Mouse (Mus musculus): Measurements from ENCODE around the gene Uggt2.

DNA sequence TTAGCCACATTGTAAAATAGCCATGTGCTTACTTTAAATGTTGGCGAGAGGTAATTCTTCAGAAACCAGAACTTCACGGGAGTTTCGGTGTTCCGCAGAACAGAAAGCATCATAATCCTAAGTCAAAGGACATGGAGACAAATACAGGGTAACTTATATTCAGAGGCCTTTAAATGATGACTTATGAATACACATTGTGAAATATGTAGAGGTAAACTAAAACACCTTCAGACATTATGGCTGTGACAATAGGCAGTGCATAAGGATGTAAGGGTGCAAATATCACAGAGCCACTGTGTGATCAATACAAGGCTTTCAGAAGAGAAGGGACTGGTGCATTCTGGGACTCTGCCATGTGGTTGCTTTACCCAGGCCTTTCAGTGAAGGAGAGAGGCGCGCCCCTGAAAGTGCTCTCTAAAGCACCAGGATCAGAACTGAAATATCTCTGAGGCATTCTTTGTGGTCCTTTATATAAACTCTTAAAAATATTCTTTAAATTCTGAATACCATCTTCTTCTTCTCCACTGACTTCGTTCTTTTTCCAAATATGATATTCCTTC lies 91.1 kb downstream of the Uggt2 start:
- no peak for TF ChIP-seq CTCF (IDR thresholded peaks at IDR 0.05; ENCODE audit: low read depth)
- TF ChIP-seq EP300 (IDR thresholded peaks at IDR 0.05; ENCODE audit: low read depth) = no peak
